Mouse (Mus musculus): ENCODE results near the gene Tmem123.

Gene Tmem123

GRCm38 (mm10) chr9:7763614-7764300, at the start of gene Tmem123:
Gene Tmem123 (plus strand): TSS chr9:7764041.
- peak; percentile 100 for DNase-seq (ENCODE audit: inconsistent age in 2 of 2, low spot score in 1 of 2)

GRCm38 (mm10) chr9:7714062-7714907, 49.6 kb upstream of the Tmem123 start:
- DNase-seq (ENCODE audit: inconsistent age in 2 of 2, low spot score in 1 of 2), result peak; percentile 44 to 82

GRCm38 (mm10) chr9:7714908-7715175, 49.0 kb upstream of the Tmem123 start:
- DNase-seq (ENCODE audit: inconsistent age in 2 of 2, low spot score in 1 of 2), result no peak

- no peak for DNase-seq (ENCODE audit: inconsistent age in 2 of 2, low spot score in 1 of 2)
These were observed 42.3 kb upstream of the Tmem123 start for GRCm38 (mm10) chr9:7721543-7721942.

GRCm38 (mm10) chr9:7728997-7729396, 34.8 kb upstream of the Tmem123 start:
- no peak for DNase-seq (ENCODE audit: inconsistent age in 2 of 2, low spot score in 1 of 2)

- no peak for DNase-seq (ENCODE audit: inconsistent age in 2 of 2, low spot score in 1 of 2)
These were observed 21.1 kb upstream of the Tmem123 start for GRCm38 (mm10) chr9:7742696-7743095.

- DNase-seq (ENCODE audit: inconsistent age in 2 of 2, low spot score in 1 of 2), result no peak
These were observed 19.7 kb upstream of the Tmem123 start for GRCm38 (mm10) chr9:7744156-7744555.

- peak in 1 of 2 experiments; percentile 38 for DNase-seq (ENCODE audit: inconsistent age in 2 of 2, low spot score in 1 of 2)
These were observed 15.0 kb upstream of the Tmem123 start for GRCm38 (mm10) chr9:7748881-7749280.

GRCm38 (mm10) chr9:7749537-7749936, 14.3 kb upstream of the Tmem123 start:
- DNase-seq (ENCODE audit: inconsistent age in 2 of 2, low spot score in 1 of 2), result peak; percentile 88 to 91

- DNase-seq (ENCODE audit: inconsistent age in 2 of 2, low spot score in 1 of 2), result no peak
These were observed 7.9 kb upstream of the Tmem123 start for GRCm38 (mm10) chr9:7755889-7756423.

GRCm38 (mm10) chr9:7761906-7762455, 1.9 kb upstream of the Tmem123 start:
- DNase-seq (ENCODE audit: inconsistent age in 2 of 2, low spot score in 1 of 2), result no peak

GRCm38 (mm10) chr9:7762741-7763140, 1.1 kb upstream of the Tmem123 start:
- DNase-seq (ENCODE audit: inconsistent age in 2 of 2, low spot score in 1 of 2), result peak in 1 of 2 experiments; percentile 37

GRCm38 (mm10) chr9:7764463-7764871, 626 bp downstream of the Tmem123 start:
- DNase-seq (ENCODE audit: inconsistent age in 2 of 2, low spot score in 1 of 2), result peak; percentile 79 to 92

- peak in 1 of 2 experiments; percentile 65 for DNase-seq (ENCODE audit: inconsistent age in 2 of 2, low spot score in 1 of 2)
These were observed 1.4 kb downstream of the Tmem123 start for GRCm38 (mm10) chr9:7765236-7765635.

- no peak for DNase-seq (ENCODE audit: inconsistent age in 2 of 2, low spot score in 1 of 2)
These were observed 2.7 kb downstream of the Tmem123 start for GRCm38 (mm10) chr9:7766582-7766981.

- DNase-seq (ENCODE audit: inconsistent age in 2 of 2, low spot score in 1 of 2), result peak in 1 of 2 experiments; percentile 32
These were observed 3.7 kb downstream of the Tmem123 start for GRCm38 (mm10) chr9:7767526-7767925.

- no peak for DNase-seq (ENCODE audit: inconsistent age in 2 of 2, low spot score in 1 of 2)
These were observed 5.2 kb downstream of the Tmem123 start for GRCm38 (mm10) chr9:7769081-7769480.

GRCm38 (mm10) chr9:7769491-7769890, 5.7 kb downstream of the Tmem123 start:
- no peak for DNase-seq (ENCODE audit: inconsistent age in 2 of 2, low spot score in 1 of 2)

- peak in 1 of 2 experiments; percentile 39 for DNase-seq (ENCODE audit: inconsistent age in 2 of 2, low spot score in 1 of 2)
These were observed 8.5 kb downstream of the Tmem123 start for GRCm38 (mm10) chr9:7772361-7772760.

- DNase-seq (ENCODE audit: inconsistent age in 2 of 2, low spot score in 1 of 2), result no peak
These were observed 9.1 kb downstream of the Tmem123 start for GRCm38 (mm10) chr9:7772773-7773454.

GRCm38 (mm10) chr9:7773686-7774085, 9.8 kb downstream of the Tmem123 start:
- no peak for DNase-seq (ENCODE audit: inconsistent age in 2 of 2, low spot score in 1 of 2)
